Mouse (Mus musculus) heart, adult 11 months (tissue): Measurements from ENCODE around the gene Tmem262.

Experiments used
- DNase-seq: peaks from one replicate; pipeline ENCODE4 v3.0.0; 2022

Gene Tmem262

GRCm38 (mm10) chr19:6061641-6062302, 18.1 kb upstream of the Tmem262 start:
- peak; percentile 96 for DNase-seq

- DNase-seq, result peak; percentile 90
Measured at GRCm38 (mm10) chr19:6062418-6062817, 17.4 kb upstream of the Tmem262 start.

GRCm38 (mm10) chr19:6063081-6063480, 16.8 kb upstream of the Tmem262 start:
- peak; percentile 92 for DNase-seq

- DNase-seq, result no peak
Measured at GRCm38 (mm10) chr19:6066571-6066970, 13.3 kb upstream of the Tmem262 start.

GRCm38 (mm10) chr19:6067011-6067723, 12.7 kb upstream of the Tmem262 start:
- DNase-seq, result peak; percentile 96

- peak; percentile 99 for DNase-seq
Measured at GRCm38 (mm10) chr19:6067724-6068415, 12.0 kb upstream of the Tmem262 start, which contains the start of gene Tm7sf2. Gene Tm7sf2 (minus strand): TSS chr19:6068373.

- no peak for DNase-seq
Measured at GRCm38 (mm10) chr19:6068951-6069350, 10.9 kb upstream of the Tmem262 start.

GRCm38 (mm10) chr19:6069851-6070250, 10.0 kb upstream of the Tmem262 start:
- DNase-seq, result peak; percentile 91

GRCm38 (mm10) chr19:6070571-6071250, 9.1 kb upstream of the Tmem262 start:
- DNase-seq, result no peak

GRCm38 (mm10) chr19:6071261-6071660, 8.6 kb upstream of the Tmem262 start:
- peak; percentile 92 for DNase-seq

- DNase-seq, result no peak
Measured at GRCm38 (mm10) chr19:6073889-6074288, 5.9 kb upstream of the Tmem262 start.

GRCm38 (mm10) chr19:6076564-6077393, 3.1 kb upstream of the Tmem262 start, which contains the start of gene Vps51:
Gene Vps51 (minus strand): TSS chr19:6077231.
- peak; percentile 99 for DNase-seq

- DNase-seq, result peak; percentile 89
Measured at GRCm38 (mm10) chr19:6082156-6082555, 2.3 kb downstream of the Tmem262 start, which contains the start of gene Gm28374. Gene Gm28374 (minus strand): TSS chr19:6082256.

GRCm38 (mm10) chr19:6084478-6085248, 4.8 kb downstream of the Tmem262 start, which contains the start of the genes Zfpl1 and Cdca5:
Gene Zfpl1 (minus strand): TSS chr19:6084956.
Gene Cdca5 (plus strand): TSS chr19:6084983.
- peak; percentile 99 for DNase-seq

GRCm38 (mm10) chr19:6085417-6085879, 5.6 kb downstream of the Tmem262 start:
- DNase-seq, result peak; percentile 95

- peak; percentile 81 for DNase-seq
Measured at GRCm38 (mm10) chr19:6088841-6089240, 9.0 kb downstream of the Tmem262 start.

- no peak for DNase-seq
Measured at GRCm38 (mm10) chr19:6094119-6094518, 14.3 kb downstream of the Tmem262 start, which contains the start of gene AC131692.1. Gene AC131692.1 (plus strand): TSS chr19:6094419.

- no peak for DNase-seq
Measured at GRCm38 (mm10) chr19:6097847-6098246, 18.0 kb downstream of the Tmem262 start.

GRCm38 (mm10) chr19:6101186-6101585, 21.4 kb downstream of the Tmem262 start:
- DNase-seq, result no peak

- DNase-seq, result no peak
Measured at GRCm38 (mm10) chr19:6102169-6102853, 22.5 kb downstream of the Tmem262 start.
